Mouse (Mus musculus) fibroblast of lung, adult 2 months (primary cell): ENCODE measurements around the gene Emcn.

Source experiments
- DNase-seq: peaks from one replicate; pipeline ENCODE4 v3.0.0-alpha.2; 2011; ENCODE audit warnings: low read depth

The Emcn gene

GRCm38 (mm10) chr3:137415451-137416086 lies 74.7 kb downstream of the Emcn start:
- DNase-seq = peak; percentile 3

GRCm38 (mm10) chr3:137418636-137419035 lies 77.8 kb downstream of the Emcn start:
- peak; percentile 32 for DNase-seq

GRCm38 (mm10) chr3:137429516-137429915 lies 88.6 kb downstream of the Emcn start:
- no peak for DNase-seq

- no peak for DNase-seq
Measured at GRCm38 (mm10) chr3:137464902-137465629, 124.2 kb downstream of the Emcn start.

- DNase-seq = no peak
Measured at GRCm38 (mm10) chr3:137465953-137466352, 125.1 kb downstream of the Emcn start.

GRCm38 (mm10) chr3:137466766-137467165 lies 125.9 kb downstream of the Emcn start:
- DNase-seq = no peak

- no peak for DNase-seq
Measured at GRCm38 (mm10) chr3:137467386-137467785, 126.5 kb downstream of the Emcn start.

GRCm38 (mm10) chr3:137472145-137472544 lies 131.3 kb downstream of the Emcn start:
- no peak for DNase-seq

GRCm38 (mm10) chr3:137479761-137480339 lies 139.0 kb downstream of the Emcn start:
- no peak for DNase-seq

- no peak for DNase-seq
Measured at GRCm38 (mm10) chr3:137481157-137481556, 140.3 kb downstream of the Emcn start.
